Mouse (Mus musculus): ENCODE results near the gene Eif4enif1. TPM values are rescaled to one million over a fixed set of nuclear protein-coding genes. Genes with fewer than 3 reads are reported as not detected.

The Eif4enif1 gene
- 71.6 and 74.3 TPM in 2 replicates for polyA plus RNA-seq (2012; rRNA removed)

GRCm38 (mm10) chr11:3202231-3202701 lies at the start of gene Eif4enif1:
TSS of gene Eif4enif1 (plus strand) at chr11:3202392.

GRCm38 (mm10) chr11:3193363-3193762 lies 8.8 kb upstream of the Eif4enif1 start, which contains the start of gene Sfi1:
TSS of gene Sfi1 (minus strand) at chr11:3193463.

GRCm38 (mm10) chr11:3266079-3266685 lies 64.0 kb downstream of the Eif4enif1 start, which contains the start of gene Drg1:
TSS of gene Drg1 (minus strand) at chr11:3266415.

GRCm38 (mm10) chr11:3288521-3289301 lies 86.5 kb downstream of the Eif4enif1 start, which contains the start of gene Patz1:
TSS of gene Patz1 (plus strand) at chr11:3288874.

Other genes starting within 250 kb of the Eif4enif1 start
- 28.4 and 32.5 TPM in 2 replicates for gene Sfi1, start 8.9 kb upstream of the Eif4enif1 start, polyA plus RNA-seq (2012; rRNA removed)
- gene Drg1, start 64.0 kb downstream of the Eif4enif1 start, polyA plus RNA-seq (2012; rRNA removed) = 92.2 and 92.8 TPM in 2 replicates
- 54.4 TPM in 2 replicates for gene Patz1, start 86.5 kb downstream of the Eif4enif1 start, polyA plus RNA-seq (2012; rRNA removed)
- gene Pik3ip1, start 128.0 kb downstream of the Eif4enif1 start, polyA plus RNA-seq (2012; rRNA removed) = 28.6 and 30.8 TPM in 2 replicates
- 147 and 168 TPM in 2 replicates for gene Limk2, start 206.8 kb downstream of the Eif4enif1 start, polyA plus RNA-seq (2012; rRNA removed)
- gene Rnf185, start 250.0 kb downstream of the Eif4enif1 start, polyA plus RNA-seq (2012; rRNA removed) = 36.3 and 37.1 TPM in 2 replicates